14 mouse cellular contexts compared by ENCODE assay signal in the genomic region with DNA sequence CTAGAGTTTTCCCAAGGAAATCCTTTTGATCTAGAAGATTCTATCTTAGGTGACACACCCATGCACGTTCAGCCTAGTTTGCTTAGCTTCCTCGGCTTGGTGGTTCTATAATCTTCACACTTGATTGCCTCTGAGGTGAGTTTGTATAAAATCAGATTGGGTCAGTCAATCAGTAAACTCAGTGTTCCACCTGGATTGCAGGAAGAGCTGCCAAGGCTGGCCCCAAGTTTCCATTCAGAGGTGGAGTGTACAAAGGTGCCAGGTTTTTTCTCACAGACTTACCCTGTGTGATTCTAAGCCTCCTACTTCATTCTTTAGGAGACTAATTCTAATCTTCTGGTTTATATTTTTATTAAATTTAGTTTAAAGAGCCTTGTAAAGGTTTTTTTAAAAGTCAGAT.
A peak's percentile ranks its signal among the peaks of the same experiment; 100 is the strongest.
DNase-seq lines count a peak whose midpoint lies in the region.
"Had no signal": no experiment of that assay in that cellular context is flagged by ENCODE, and none has a peak within 500 bp of the region (broad histone marks: within the 10 kb centered on the region; RNA-seq: fewer than 3 reads in every experiment).

No protein-coding gene starts in this region.

- peak; percentile 65 for DNase-seq in kidney, adult 11 months
- no peak for DNase-seq in kidney, postnatal 10 days
- DNase-seq in kidney, adult 9 months = peak; percentile 87
- peak; percentile 32 to 76 for DNase-seq in kidney, postnatal 25 days
- DNase-seq in frontal cortex, postnatal 25 days (ENCODE audit: low spot score in 2 of 2) = no peak
- DNase-seq in frontal cortex, postnatal 36 days (ENCODE audit: low spot score in 2 of 2) = no peak
- no peak for DNase-seq in lung, postnatal 4 days
- DNase-seq: adrenal gland, postnatal 25 days; cerebellum, adult 2 months; cerebellum, postnatal 10 days; forebrain, postnatal 0 days; gastrocnemius, postnatal 36 days; heart, adult 18-20 months; heart, postnatal 14 days had no signal

Comparison
In these comparisons a context has a peak if more than half of its experiments do, and no peak if none do; other contexts are left out.
1. DNase-seq: peak in kidney, adult 11 months (single experiment), kidney, adult 9 months (single experiment) and kidney, postnatal 25 days (2 of 2); none in kidney, postnatal 10 days (single experiment), frontal cortex, postnatal 25 days (0 of 2), frontal cortex, postnatal 36 days (0 of 2) and lung, postnatal 4 days (0 of 2).